Mouse (Mus musculus) midbrain, embryonic 11.5 days (tissue): ENCODE results near the gene Pla2g1b. TPM values are rescaled to one million over a fixed set of nuclear protein-coding genes. Genes with fewer than 3 reads are reported as not detected.

ENCODE experiments used
- ATAC-seq: fragments of 200-750 bp; cut with Nextera tagmentation; 2 replicates; pipeline ENCODE4 v1.8.0; 2017; ENCODE audit warnings: moderate TSS enrichment, moderate library complexity; ENCODE audit not compliant: low FRiP score
- DNase-seq: peaks from one replicate; pipeline ENCODE4 v3.0.0; 2015; ENCODE audit warnings: low spot score; ENCODE audit errors: missing footprints
- H3K27ac ChIP-seq: fragments of 300-500 bp; sonication (generic); 2 replicates; pipeline ENCODE4 v1.5.1; 2014; ENCODE audit warnings: low read depth, low read length
- H3K27me3 ChIP-seq: fragments of 300-500 bp; sonication (generic); 2 replicates; pipeline ENCODE4 v1.6.1; 2014; ENCODE audit warnings: mild to moderate bottlenecking, low read length, moderate library complexity, mixed read lengths; ENCODE audit not compliant: control insufficient read depth, insufficient read depth
- H3K36me3 ChIP-seq: fragments of 300-500 bp; sonication (generic); 2 replicates; pipeline ENCODE4 v1.6.1; 2014; ENCODE audit warnings: mild to moderate bottlenecking, low read length, moderate library complexity, mixed read lengths; ENCODE audit not compliant: control insufficient read depth, insufficient read depth
- H3K4me1 ChIP-seq: fragments of 300-500 bp; sonication (generic); 2 replicates; pipeline ENCODE4 v1.6.1; 2014; ENCODE audit warnings: low read length; ENCODE audit not compliant: control insufficient read depth, insufficient read depth
- H3K4me2 ChIP-seq: fragments of 300-500 bp; sonication (generic); 2 replicates; pipeline ENCODE4 v1.6.1; 2014; ENCODE audit warnings: mild to moderate bottlenecking, moderate library complexity
- H3K4me3 ChIP-seq: fragments of 300-500 bp; sonication (generic); 2 replicates; pipeline ENCODE4 v1.5.1; 2014; ENCODE audit warnings: low read depth, low read length
- H3K9ac ChIP-seq: fragments of 300-500 bp; sonication (generic); 2 replicates; pipeline ENCODE4 v1.6.1; 2014; ENCODE audit warnings: low read length
- H3K9me3 ChIP-seq: fragments of 300-500 bp; sonication (generic); 2 replicates; pipeline ENCODE4 v1.6.1; 2016; ENCODE audit warnings: low read length; ENCODE audit not compliant: control insufficient read depth
- WGBS: fragments of 180-500 bp; shearing (Covaris S2); extraction: QIAGEN DNeasy Blood & Tissue Kit; methylation state at CpG from one replicate; pipeline ENCODE4 v1.1.7; 2014; 5-methylcytosine and 5-hydroxymethylcytosine counted together
- polyA plus RNA-seq: library from polyadenylated mRNA; unstranded; fragments of >200 nt; fragmentation: Nextera tagmentation; extraction: Ambion mirVana; gene quantifications from 2 replicates; pipeline ENCODE4 v1.2.1, GENCODE M21; 2014

The Pla2g1b gene
- polyA plus RNA-seq, 1 experiment from 2014 or later, result not detected

- DNase-seq (peak; percentile 84), ATAC-seq (no peak)
- H3K4me2 ChIP-seq, result peak overlapping the region; percentile 87; the same call in 1 of the 2 replicates
- peak overlapping the region; percentile 82 for H3K4me3 ChIP-seq
- H3K9me3 ChIP-seq, result no peaks in the 10 kb centered on the region
- 50% methylated on average over 18 of the region's 18 CpGs for WGBS
- peaks cover 26% of the 10 kb centered on the region for H3K4me1 ChIP-seq
- no peaks in the 10 kb centered on the region for H3K27me3 ChIP-seq
- H3K27ac ChIP-seq, result no peak overlapping the region
- peak overlapping the region; percentile 91; the same call in 1 of the 2 replicates for H3K9ac ChIP-seq
- no peaks in the 10 kb centered on the region for H3K36me3 ChIP-seq
Observed at GRCm38 (mm10) chr5:115507981-115508858, 42.2 kb downstream of the Pla2g1b start.

- Histone ChIP-seq H3K4me2 (peak overlapping the region; percentile 87; the same call in 1 of the 2 replicates), H3K27me3 (no peaks in the 10 kb centered on the region), H3K27ac (no peak overlapping the region), H3K9ac (no peak overlapping the region), H3K9me3 (no peaks in the 10 kb centered on the region), H3K4me1 (peaks cover 26% of the 10 kb centered on the region), H3K36me3 (no peaks in the 10 kb centered on the region), H3K4me3 (no peak overlapping the region)
- ATAC-seq, result peak; percentile 19; the same call in 1 of the 2 replicates
- peak; percentile 83 for DNase-seq
- 22% methylated on average over 10 of the region's 10 CpGs for WGBS
Observed at GRCm38 (mm10) chr5:115508859-115509147, 42.7 kb downstream of the Pla2g1b start.

- Histone ChIP-seq H3K4me1 (peaks cover 26% of the 10 kb centered on the region), H3K36me3 (no peaks in the 10 kb centered on the region), H3K4me3 (no peak overlapping the region), H3K9me3 (no peaks in the 10 kb centered on the region), H3K4me2 (no peak overlapping the region), H3K27me3 (no peaks in the 10 kb centered on the region), H3K27ac (no peak overlapping the region), H3K9ac (no peak overlapping the region)
- WGBS, result 48% methylated on average over 15 of the region's 15 CpGs
- DNase-seq (peak; percentile 90), ATAC-seq (no peak)
Observed at GRCm38 (mm10) chr5:115509321-115509761, 43.3 kb downstream of the Pla2g1b start.

GRCm38 (mm10) chr5:115509790-115510689 lies 44.0 kb downstream of the Pla2g1b start:
- Histone ChIP-seq H3K4me1 (peaks cover 28% of the 10 kb centered on the region), H3K9me3 (no peaks in the 10 kb centered on the region), H3K36me3 (no peaks in the 10 kb centered on the region), H3K4me2 (no peak overlapping the region), H3K9ac (no peak overlapping the region), H3K27ac (no peak overlapping the region), H3K4me3 (no peak overlapping the region), H3K27me3 (no peaks in the 10 kb centered on the region)
- peak; percentile 73 for DNase-seq
- no peak for ATAC-seq
- WGBS, result 71% methylated on average over 15 of the region's 15 CpGs

DNA sequence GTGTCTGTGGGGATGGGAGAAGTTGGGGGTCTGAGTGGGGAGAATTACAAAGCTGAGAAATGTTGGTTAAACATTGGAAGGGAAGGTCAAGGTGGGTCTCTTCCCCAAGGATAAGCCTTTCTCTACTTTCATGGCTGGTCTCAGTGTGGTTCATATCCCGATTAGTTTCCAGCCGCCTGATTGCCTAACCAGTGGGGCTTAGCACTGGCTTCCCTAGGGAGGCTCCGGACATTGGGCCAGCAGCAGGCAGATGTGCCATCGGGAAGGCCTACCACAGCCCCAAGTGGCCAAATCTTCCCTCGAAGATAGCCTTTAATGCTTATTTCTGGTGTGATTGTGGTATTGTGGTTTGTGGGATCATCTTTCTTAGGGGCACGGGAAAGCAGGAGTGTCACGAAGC lies 46.3 kb downstream of the Pla2g1b start:
- no peaks in the 10 kb centered on the region for H3K9me3 ChIP-seq
- H3K27me3 ChIP-seq, result no peaks in the 10 kb centered on the region
- H3K4me1 ChIP-seq, result peaks cover 25% of the 10 kb centered on the region
- no peak overlapping the region for H3K27ac ChIP-seq
- WGBS, result 89% methylated on average over 7 of the region's 7 CpGs
- no peak overlapping the region for H3K4me3 ChIP-seq
- ATAC-seq, result no peak
- H3K4me2 ChIP-seq, result no peak overlapping the region
- no peak overlapping the region for H3K9ac ChIP-seq
- DNase-seq, result no peak
- no peaks in the 10 kb centered on the region for H3K36me3 ChIP-seq

- Histone ChIP-seq H3K4me1 (peaks cover 16% of the 10 kb centered on the region), H3K9ac (no peak overlapping the region), H3K27me3 (no peaks in the 10 kb centered on the region), H3K4me3 (no peak overlapping the region), H3K27ac (no peak overlapping the region), H3K36me3 (no peaks in the 10 kb centered on the region), H3K4me2 (no peak overlapping the region), H3K9me3 (no peaks in the 10 kb centered on the region)
- DNase-seq, result peak; percentile 51
- WGBS, result 95% methylated on average over 14 of the region's 14 CpGs
- no peak for ATAC-seq
Observed at GRCm38 (mm10) chr5:115513246-115513645, 47.2 kb downstream of the Pla2g1b start.

- Histone ChIP-seq H3K4me2 (no peak overlapping the region), H3K9me3 (no peaks in the 10 kb centered on the region), H3K27me3 (no peaks in the 10 kb centered on the region), H3K4me1 (peaks cover 12% of the 10 kb centered on the region), H3K4me3 (no peak overlapping the region), H3K27ac (no peak overlapping the region), H3K36me3 (no peaks in the 10 kb centered on the region), H3K9ac (no peak overlapping the region)
- ATAC-seq, result no peak
- 93% methylated on average over 16 of the region's 16 CpGs for WGBS
- peak; percentile 31 for DNase-seq
Observed at GRCm38 (mm10) chr5:115513721-115514120, 47.7 kb downstream of the Pla2g1b start.

- Histone ChIP-seq H3K27ac (no peak overlapping the region), H3K4me1 (peaks cover 5% of the 10 kb centered on the region), H3K27me3 (no peaks in the 10 kb centered on the region), H3K4me3 (no peak overlapping the region), H3K4me2 (no peak overlapping the region), H3K9me3 (no peaks in the 10 kb centered on the region), H3K36me3 (no peaks in the 10 kb centered on the region), H3K9ac (no peak overlapping the region)
- no peak for DNase-seq
- no peak for ATAC-seq
- WGBS, result 91% methylated on average over 6 of the region's 6 CpGs
Observed at GRCm38 (mm10) chr5:115514346-115514745, 48.3 kb downstream of the Pla2g1b start.
